Mouse (Mus musculus) lung, postnatal 14 days (tissue): ENCODE data around the gene Dcbld2.
"Not testable (repeated sequence)": the region's sequence is repeated elsewhere in the genome, so short reads cannot be mapped to it uniquely, and the experiment has no call there.

Experiments used
- DNase-seq: peaks from one replicate; pipeline ENCODE4 v3.0.0; 2021

The Dcbld2 gene

GRCm38 (mm10) chr16:58451647-58452046, 43.4 kb downstream of the Dcbld2 start:
- no peak for DNase-seq

- no peak for DNase-seq
These were observed 44.9 kb downstream of the Dcbld2 start for GRCm38 (mm10) chr16:58453138-58453537.

DNA sequence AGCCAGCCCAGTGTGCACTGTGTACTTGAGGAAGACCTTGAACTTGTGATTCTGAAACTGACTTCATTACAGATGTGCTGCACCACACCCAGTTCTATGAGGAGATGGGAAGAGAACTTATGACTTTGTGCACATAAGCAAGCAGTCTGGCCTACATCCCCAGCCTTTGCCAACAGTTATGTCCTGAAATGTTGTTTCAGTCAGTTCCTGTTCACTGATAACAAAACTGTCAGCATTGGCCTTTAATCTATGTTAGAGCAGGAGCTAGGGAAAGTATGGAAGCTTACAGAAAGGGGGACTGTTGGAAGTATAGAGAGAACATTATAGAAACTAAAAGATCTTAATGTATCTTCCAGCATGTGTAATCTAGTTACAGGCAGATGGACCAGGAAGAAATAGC, 45.6 kb downstream of the Dcbld2 start:
- no peak for DNase-seq

- peak; percentile 71 for DNase-seq
These were observed 46.4 kb downstream of the Dcbld2 start for GRCm38 (mm10) chr16:58454617-58455016.

- no peak for DNase-seq
These were observed 46.9 kb downstream of the Dcbld2 start for GRCm38 (mm10) chr16:58455118-58455517.

- DNase-seq = no peak
These were observed 48.2 kb downstream of the Dcbld2 start for GRCm38 (mm10) chr16:58456445-58456844.

DNA sequence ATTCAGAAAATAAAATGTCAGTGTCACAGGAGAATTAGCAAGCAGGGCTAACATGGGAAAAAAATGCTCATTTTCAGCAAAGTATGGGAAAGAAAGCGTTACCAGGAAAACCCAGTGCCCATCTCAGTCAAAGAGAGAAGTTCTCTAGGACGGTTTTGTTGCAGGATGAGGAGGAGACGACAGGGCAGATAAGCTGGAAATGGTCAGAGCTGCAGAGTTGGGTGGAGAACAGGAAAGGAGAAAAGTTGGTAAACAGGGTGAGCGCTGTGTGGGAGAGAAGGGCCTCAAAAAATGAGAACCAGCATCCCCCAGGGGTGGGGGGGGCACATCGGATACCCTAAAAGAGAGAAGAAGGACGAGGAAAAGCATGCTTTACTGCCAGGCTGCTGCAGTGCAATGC, 48.7 kb downstream of the Dcbld2 start:
- DNase-seq = no peak

DNA sequence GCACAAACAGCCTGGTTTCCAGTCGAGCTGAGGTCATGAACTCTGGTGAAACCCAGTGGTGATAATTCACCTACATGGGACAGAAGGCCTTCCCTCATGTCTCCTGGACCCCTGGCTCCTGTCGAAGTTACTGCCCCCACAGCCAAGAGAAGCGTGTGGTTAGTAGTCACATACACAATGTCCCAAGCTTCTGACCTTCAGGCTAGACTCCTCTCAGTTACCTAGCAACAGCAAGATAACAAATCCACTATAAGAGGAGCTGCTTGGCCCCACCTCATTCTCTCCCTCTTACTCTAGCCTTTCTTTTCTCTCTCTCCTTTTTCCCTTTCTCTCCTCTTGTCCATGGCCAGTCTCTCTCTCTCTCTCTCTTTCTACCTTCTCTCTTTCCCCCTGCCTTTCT, 51.7 kb downstream of the Dcbld2 start:
- DNase-seq = not testable (repeated sequence)

GRCm38 (mm10) chr16:58460386-58460785, 52.1 kb downstream of the Dcbld2 start:
- no peak for DNase-seq

GRCm38 (mm10) chr16:58461856-58462518, 53.7 kb downstream of the Dcbld2 start:
- no peak for DNase-seq

GRCm38 (mm10) chr16:58462519-58462918, 54.3 kb downstream of the Dcbld2 start:
- no peak for DNase-seq

GRCm38 (mm10) chr16:58464051-58464450, 55.8 kb downstream of the Dcbld2 start:
- DNase-seq = no peak

DNA sequence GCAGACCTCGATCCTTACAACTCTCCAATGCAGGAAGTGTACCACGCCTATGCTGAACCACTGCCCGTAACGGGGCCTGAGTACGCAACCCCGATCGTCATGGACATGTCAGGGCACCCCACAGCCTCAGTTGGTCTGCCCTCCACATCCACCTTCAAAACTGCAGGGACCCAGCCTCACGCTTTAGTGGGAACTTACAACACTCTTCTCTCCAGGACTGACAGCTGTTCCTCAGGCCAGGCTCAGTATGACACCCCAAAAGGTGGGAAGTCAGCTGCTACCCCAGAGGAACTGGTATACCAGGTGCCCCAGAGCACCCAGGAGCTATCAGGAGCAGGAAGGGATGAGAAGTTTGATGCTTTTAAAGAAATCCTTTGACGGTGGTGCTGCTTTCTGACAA, 57.2 kb downstream of the Dcbld2 start:
- DNase-seq = no peak

DNA sequence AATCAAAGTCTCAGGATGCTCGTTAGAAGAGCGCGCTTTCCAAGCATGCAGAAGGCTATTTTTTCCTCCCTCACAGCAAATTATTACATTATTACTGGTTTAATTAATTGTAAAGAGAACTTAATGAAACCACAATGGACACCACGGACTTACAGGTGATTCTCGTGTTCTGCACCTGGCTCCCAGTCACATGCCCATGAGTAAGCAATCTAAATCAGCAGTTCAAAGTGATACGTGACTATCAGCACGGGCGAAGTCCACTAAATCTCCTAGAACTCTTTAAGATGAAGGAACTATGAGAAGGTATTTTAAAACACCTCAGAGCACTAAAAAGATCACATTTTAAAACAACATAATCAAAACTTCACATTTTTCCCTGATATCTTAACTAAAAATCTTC, 61.8 kb downstream of the Dcbld2 start:
- no peak for DNase-seq

- DNase-seq = no peak
These were observed 62.6 kb downstream of the Dcbld2 start for GRCm38 (mm10) chr16:58470841-58471240.

DNA sequence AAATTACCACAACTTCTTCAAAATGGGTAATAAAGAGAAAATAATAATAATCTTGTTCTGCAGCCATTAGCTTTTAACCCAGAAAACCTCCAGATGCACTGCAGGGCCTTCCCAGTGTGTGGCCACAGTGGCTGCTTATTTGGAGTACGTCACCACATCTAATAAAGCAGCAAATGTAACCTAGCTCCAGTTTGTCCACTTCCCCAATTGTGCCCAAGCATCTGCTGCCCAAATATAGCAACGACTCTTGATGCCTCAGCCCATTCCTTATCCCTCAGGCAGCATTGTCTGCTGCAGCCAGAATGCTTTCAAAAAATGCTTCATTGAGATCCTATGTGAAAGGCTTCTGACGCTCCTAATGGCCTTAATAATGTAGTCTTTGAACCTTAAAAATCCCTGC, 66.6 kb downstream of the Dcbld2 start:
- DNase-seq = no peak

GRCm38 (mm10) chr16:58475544-58476154, 67.4 kb downstream of the Dcbld2 start:
- DNase-seq = no peak

DNA sequence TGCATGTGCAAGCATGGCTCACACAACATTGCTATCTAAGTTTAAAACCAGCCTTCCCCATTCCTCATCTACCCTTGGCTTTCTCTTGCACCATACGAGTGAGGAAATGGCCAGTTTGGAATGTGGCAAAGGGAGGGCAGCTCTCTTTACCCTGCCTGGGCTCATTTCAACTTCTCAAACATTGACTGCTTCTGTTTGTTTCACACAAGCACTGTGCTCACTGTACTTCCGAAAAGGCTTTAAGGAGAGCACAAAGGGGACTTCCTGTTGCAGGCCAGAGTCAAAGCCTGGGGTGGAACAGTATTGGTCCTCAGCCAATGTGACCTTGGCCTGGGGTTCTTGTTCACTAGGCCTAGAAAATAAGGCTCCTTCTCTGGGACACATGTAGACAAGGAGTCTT, 68.1 kb downstream of the Dcbld2 start:
- peak; percentile 64 for DNase-seq

GRCm38 (mm10) chr16:58479898-58480448, 71.7 kb downstream of the Dcbld2 start:
- DNase-seq = no peak

- DNase-seq = no peak
These were observed 73.1 kb downstream of the Dcbld2 start for GRCm38 (mm10) chr16:58481219-58481905.

DNA sequence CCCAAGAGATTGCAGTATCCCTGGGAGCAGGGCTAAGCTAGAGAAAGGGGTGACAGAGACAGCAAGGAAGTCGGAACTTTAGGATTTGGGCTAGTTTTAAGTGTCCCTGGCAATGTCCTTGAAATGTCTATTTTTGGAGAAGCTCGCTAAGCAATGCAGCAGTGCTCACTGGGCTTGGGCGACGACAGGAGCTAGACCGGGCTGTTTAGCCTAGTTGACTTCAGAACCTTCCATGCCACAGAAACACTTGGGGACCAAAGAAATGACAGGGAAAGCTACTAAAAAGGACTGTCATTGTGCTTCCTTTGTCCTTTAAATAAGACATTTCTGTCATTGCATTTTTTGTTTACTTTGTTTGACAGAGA, 73.6 kb downstream of the Dcbld2 start:
- DNase-seq = no peak

DNA sequence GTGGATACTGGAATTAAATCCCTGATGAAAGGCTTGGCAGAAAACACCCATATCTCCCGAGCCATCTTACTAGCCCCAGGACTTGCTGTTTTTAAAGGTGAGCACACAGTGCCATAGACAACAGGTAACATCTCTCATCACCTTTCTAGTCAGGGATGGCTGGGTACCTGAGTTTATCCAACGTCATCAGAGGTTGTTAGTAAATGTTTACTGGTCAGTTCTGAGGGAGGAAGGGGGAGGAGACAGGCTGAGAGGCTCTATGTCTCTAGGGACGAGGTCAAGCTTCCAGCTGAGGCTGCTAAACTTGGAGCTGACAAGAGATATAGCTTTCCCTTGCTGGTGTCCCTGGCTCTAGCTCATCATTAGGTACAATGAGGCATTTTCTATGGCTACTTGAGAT, 74.1 kb downstream of the Dcbld2 start:
- DNase-seq = no peak

DNA sequence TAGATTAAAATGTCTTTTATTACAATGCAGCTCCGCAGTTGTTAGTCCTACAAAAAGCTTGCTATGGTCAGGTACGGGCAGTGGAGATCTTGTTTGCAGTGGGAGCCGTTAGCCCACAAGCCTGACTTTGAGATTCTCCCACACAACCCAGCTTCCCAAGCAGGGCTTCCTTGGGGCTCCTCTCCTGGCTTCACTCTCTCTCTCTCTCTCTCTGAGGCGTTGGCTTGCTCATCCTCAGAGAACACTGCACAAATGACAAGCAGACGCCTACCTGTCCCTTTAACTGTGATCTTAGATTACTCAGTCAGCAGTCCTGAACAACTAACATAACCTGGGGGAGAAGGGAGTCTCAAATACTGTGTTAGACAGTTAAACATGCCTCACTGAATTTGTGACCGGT, 79.6 kb downstream of the Dcbld2 start:
- DNase-seq = no peak

GRCm38 (mm10) chr16:58496791-58497190, 88.5 kb downstream of the Dcbld2 start:
- no peak for DNase-seq
